Mouse (Mus musculus) adrenal gland, postnatal 14 days (tissue): ENCODE measurements around the gene Tanc2. TPM values are rescaled to one million over a fixed set of nuclear protein-coding genes. Genes with fewer than 3 reads are reported as not detected.

Source experiments
- DNase-seq: peaks from one replicate; pipeline ENCODE4 v3.0.0; 2021; ENCODE audit warnings: mixed read lengths
- total RNA-seq: library from RNA; stranded (reverse); gene quantifications from 2 replicates; pipeline ENCODE4 v1.2.3, GENCODE M21; 2021

Gene Tanc2
- total RNA-seq, 1 experiment from 2014 or later = 18.1 TPM

GRCm38 (mm10) chr11:105648026-105648425, 58.2 kb downstream of the Tanc2 start:
- no peak for DNase-seq

GRCm38 (mm10) chr11:105654616-105655015, 64.8 kb downstream of the Tanc2 start:
- no peak for DNase-seq

GRCm38 (mm10) chr11:105655335-105655734, 65.5 kb downstream of the Tanc2 start:
- DNase-seq = no peak

GRCm38 (mm10) chr11:105667879-105668278, 78.1 kb downstream of the Tanc2 start:
- DNase-seq = no peak

- no peak for DNase-seq
Observed at GRCm38 (mm10) chr11:105678996-105679395, 89.2 kb downstream of the Tanc2 start.

- DNase-seq = no peak
Observed at GRCm38 (mm10) chr11:105684747-105685146, 95.0 kb downstream of the Tanc2 start.

- DNase-seq = no peak
Observed at GRCm38 (mm10) chr11:105700528-105700927, 110.7 kb downstream of the Tanc2 start.

GRCm38 (mm10) chr11:105719660-105720059, 129.9 kb downstream of the Tanc2 start:
- DNase-seq = no peak

- DNase-seq = no peak
Observed at GRCm38 (mm10) chr11:105731541-105731940, 141.8 kb downstream of the Tanc2 start.

GRCm38 (mm10) chr11:105731989-105732531, 142.3 kb downstream of the Tanc2 start:
- DNase-seq = no peak

GRCm38 (mm10) chr11:105743171-105743570, 153.4 kb downstream of the Tanc2 start:
- DNase-seq = no peak

GRCm38 (mm10) chr11:105749297-105750071, 159.7 kb downstream of the Tanc2 start:
- DNase-seq = peak; percentile 46

- DNase-seq = no peak
Observed at GRCm38 (mm10) chr11:105758561-105759203, 168.9 kb downstream of the Tanc2 start.

GRCm38 (mm10) chr11:105759413-105759812, 169.6 kb downstream of the Tanc2 start:
- DNase-seq = no peak

- DNase-seq = no peak
Observed at GRCm38 (mm10) chr11:105760346-105760745, 170.6 kb downstream of the Tanc2 start.

GRCm38 (mm10) chr11:105777802-105778201, 188.0 kb downstream of the Tanc2 start:
- DNase-seq = no peak

- DNase-seq = no peak
Observed at GRCm38 (mm10) chr11:105792501-105792900, 202.7 kb downstream of the Tanc2 start.

- peak; percentile 20 for DNase-seq
Observed at GRCm38 (mm10) chr11:105803686-105804085, 213.9 kb downstream of the Tanc2 start.

GRCm38 (mm10) chr11:105804776-105805175, 215.0 kb downstream of the Tanc2 start:
- DNase-seq = no peak

GRCm38 (mm10) chr11:105807103-105807502, 217.3 kb downstream of the Tanc2 start:
- DNase-seq = peak; percentile 15

GRCm38 (mm10) chr11:105823246-105823645, 233.5 kb downstream of the Tanc2 start:
- peak; percentile 50 for DNase-seq

- no peak for DNase-seq
Observed at GRCm38 (mm10) chr11:105823759-105824158, 234.0 kb downstream of the Tanc2 start.

- DNase-seq = no peak
Observed at GRCm38 (mm10) chr11:105828175-105828574, 238.4 kb downstream of the Tanc2 start.
